Mouse (Mus musculus): ENCODE results near the gene Rgs6. TPM values are rescaled to one million over a fixed set of nuclear protein-coding genes. Genes with fewer than 3 reads are reported as not detected.

The Rgs6 gene
- total RNA-seq, 2 experiments from 2014 or later = 65.4 to 79.4 TPM

DNA sequence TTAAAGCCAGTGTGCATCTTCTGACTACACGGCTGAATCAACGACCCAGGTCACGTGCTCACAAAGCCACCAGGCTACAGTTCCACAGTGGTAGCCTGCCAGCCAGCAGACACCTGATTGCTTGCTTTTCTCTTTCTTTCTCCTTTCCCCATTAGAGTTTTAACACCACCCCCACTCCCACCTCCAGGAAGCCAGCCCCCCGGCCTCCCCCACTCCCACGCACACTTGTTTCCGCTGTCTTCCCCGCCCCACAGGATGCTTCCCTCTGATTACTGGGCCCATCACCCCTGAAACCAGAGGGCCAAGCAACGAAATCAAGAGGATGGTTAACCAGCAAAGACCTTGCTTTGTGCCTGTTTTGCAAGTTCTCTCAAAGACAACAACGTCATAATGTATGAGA is 373.0 kb downstream of the Rgs6 start:
- intact Hi-C loops (cut with DNase I) = no loop called here
- no peak for DNase-seq

DNA sequence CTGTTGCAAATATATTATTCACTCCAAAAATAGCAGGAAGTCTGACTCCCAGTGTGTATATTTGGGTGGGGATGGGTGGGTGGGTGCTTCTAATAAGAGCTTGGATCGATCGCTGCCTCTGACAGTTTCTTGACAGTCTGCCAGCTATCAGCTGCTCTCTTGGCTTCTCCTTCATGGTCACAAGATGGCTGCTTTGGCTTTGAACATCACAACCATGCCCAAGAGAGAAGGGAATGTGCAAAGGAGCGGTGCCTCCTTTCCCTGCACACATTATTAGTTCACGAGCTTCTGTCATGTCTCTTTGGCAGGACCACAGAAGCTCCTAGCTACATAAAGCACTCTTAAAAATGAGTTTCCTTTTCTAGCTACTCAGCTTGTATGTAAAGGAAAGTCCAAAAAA is 373.8 kb downstream of the Rgs6 start:
- DNase-seq = peak; percentile 64
- intact Hi-C loops (cut with DNase I) = no loop called here

DNA sequence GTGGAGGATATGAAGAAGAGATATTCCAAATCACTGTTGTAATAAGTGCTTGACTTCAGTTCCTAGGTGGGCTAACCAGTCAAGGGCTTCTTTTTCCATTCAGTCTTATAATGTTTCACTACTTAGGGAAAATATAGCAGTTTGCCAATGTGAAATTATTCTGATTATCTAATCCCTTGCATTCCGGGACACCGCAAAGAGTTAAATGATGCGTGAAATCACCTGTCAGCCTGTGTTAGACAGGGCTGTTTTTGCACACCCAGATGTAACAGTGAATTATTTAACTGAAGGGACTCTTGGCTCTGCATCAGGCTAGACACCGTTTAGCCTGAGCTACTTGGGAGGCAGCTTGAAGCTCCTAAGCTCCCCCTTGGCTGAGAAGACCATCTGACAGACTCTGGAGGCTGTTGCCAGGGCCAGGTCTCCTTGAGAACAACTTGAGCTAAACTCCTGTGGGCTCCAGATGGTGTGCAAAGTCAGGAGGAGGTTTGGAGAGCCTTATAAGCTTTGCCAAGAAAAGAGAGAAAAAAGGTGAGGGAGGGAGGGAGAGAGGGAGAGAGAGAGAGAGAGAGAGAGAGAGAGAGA is 382.5 kb downstream of the Rgs6 start:
- no peak for DNase-seq
- intact Hi-C loops (cut with DNase I) = no loop called here

DNA sequence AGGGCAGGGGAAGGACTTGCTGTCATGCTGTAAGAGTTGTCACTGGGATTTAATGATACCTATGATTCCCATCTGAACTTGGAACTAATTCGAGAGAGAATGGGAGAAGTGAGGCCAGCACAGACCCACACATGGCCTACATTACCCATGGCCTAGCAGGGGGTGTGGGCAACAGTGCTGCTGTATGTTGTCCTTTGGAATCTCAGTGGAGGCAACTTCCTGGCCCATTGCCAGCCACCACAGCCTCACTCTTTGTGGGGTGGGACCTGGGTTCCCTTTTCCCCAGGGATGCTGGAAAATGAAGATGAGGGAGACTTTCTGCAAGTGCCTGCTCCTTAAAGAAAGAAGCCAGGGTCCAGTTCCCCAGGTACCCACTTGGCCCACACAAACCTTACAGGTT is 383.1 kb downstream of the Rgs6 start:
- no peak for DNase-seq
- intact Hi-C loops (cut with DNase I) = no loop called here

DNA sequence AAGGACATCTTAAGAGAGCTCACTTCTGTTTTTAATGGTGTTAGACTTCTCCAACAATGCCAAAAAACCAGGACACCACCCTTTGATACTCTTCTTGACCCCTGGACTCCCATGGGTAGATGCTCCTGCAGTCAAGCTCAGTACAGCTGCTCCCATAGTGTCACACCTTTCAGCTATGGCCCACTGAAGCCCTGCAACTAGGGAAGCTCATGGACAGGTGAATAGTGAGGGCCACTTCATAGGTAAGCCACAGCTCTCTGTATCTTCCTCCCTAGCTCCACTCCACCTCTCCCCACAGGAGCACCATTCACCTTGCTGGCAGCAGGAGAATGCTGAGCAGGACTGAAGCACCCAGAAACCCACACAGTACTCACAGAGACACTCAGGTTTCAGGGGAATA is 384.6 kb downstream of the Rgs6 start:
- intact Hi-C loops (cut with DNase I) = no loop called here
- DNase-seq = no peak

DNA sequence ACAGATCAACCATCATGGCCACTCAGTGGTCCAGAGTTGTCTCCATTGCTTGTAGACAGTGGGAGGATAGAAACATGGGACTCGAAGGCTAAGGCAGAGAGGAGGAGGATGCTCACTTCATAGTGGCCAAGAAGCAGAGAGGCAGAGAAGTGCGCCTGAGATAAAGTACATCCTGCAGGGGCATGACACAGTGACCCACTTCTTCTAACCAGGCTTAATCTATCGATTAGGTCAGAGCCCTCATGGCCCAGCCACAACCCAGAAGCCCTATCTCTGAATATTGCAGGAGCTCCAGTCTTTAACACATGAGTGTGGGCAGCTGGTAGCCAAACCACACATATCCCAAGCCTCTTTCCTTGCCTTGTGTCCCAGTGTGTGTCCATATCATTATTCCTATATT is 385.7 kb downstream of the Rgs6 start:
- intact Hi-C loops (cut with DNase I) = no loop called here
- no peak for DNase-seq

DNA sequence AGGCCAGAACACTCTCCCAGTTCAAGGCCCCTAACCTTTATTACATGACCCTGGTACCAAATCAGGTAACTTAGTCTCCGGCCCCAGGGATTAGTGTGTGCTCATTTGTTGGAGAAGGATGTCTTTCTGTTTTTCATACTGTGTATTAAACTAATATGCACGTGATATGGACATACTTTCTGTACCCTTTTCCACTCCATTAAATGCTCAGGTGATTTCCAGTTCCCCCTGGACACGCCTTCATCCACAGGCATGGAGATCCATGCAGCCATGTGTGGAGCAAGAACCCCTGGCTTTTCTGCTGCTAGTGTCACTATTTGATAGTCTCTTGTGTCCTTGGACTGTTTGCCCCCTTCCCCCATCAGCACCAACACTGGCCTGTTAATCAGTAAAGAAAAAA is 390.2 kb downstream of the Rgs6 start:
- DNase-seq = no peak
- intact Hi-C loops (cut with DNase I) = no loop called here

DNA sequence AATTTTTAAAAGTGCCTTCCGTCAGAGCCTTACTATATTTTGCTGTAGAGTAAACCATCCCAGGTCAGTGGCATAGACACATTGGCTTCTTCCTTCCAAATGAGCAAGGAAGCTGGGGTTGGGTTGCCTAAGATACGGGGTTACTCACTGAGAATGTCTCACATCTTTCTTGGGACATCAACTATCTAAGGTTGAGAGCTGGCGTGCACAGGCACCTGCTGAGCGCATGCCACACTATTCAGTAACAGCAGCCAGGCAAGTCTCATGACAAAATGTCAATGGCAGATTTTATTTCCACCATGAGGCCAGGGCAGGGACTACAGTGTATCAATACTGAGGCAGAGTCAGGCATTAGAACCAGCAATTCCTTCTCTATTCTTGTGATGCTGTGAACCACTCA is 394.6 kb downstream of the Rgs6 start:
- intact Hi-C loops (cut with DNase I) = no loop called here

DNA sequence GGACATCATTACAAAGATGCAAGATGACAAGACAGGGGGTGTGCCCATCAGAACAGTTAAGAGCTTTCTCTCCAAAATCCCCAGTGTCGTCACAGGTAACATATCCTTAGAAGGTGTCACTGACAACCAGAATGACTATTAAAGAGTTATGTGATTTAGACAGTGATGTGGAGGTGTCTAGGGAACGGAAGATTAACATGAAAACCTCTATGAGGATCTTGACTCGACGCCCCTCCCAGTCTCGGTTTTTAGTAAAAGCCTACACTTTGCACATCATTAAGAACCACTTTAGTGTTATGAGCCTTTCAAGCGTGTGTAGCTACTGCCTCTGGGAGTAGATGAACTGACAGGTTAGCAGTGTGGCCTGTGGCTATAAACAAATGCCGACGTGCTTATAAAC is 397.2 kb downstream of the Rgs6 start:
- DNase-seq = no peak
- intact Hi-C loops (cut with DNase I) = no loop called here

More for the DNA sequence above, 394.6 kb downstream of the Rgs6 start:
- DNase-seq = no peak

DNA sequence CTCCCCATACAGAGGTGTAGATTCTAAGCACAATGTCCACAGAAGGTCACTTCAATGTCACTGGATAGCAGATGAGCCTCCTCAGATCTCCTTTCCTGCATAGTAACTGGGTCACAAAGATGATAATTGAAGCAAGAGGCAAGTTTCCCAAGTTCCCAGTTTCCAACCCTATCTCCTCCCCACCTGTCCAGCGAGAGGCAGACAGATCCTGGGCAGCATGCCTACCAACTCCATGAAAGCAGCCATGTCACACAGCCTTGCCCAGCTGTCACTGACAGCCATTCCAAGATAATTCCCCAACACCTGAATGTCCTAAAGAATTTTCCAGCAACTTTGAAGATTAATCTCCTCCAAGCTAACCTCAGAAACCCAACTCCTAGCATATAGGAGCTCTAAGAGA is 399.6 kb downstream of the Rgs6 start:
- DNase-seq = peak; percentile 25

DNA sequence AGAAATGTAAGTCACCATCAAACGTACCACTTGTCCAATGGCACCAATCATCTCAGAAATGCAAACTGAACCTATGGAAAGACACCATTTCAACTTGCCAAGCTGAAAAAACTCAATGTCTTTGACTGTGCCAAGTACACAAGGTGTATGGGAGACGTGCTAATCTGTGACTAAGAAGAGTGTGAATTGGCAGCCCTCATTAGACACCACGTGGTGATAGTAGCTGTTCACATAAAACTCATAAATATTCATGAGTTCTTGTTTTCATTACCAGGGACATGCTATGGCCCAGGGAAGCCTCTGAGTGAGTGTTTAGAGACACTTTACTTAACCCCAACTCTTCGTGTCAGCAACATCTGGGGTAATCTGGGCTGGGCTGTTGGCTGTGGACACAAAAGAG is 405.8 kb downstream of the Rgs6 start:
- intact Hi-C loops (cut with DNase I) = no loop called here
- no peak for DNase-seq

More for the DNA sequence above, 399.6 kb downstream of the Rgs6 start:
- intact Hi-C loops (cut with DNase I) = no loop called here

DNA sequence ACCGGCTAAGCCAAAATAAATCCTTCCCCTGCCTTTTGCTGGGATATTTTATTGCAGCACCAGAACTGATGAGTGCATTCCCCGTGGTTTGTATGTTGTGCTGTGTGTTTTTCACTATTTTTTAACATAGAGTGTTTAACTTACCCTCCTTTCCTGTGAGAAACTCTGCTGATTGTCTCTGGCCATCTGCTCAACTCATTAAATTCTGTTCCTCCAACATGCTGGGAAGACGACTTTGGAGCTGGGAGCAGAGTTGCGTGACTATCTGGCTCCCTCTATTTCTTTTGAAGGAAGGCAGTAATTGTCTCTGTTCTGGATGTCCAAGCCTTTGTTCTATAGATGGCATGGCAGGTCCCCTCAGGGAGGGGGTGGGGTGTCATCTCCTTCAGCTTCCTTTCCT is 408.7 kb downstream of the Rgs6 start:
- intact Hi-C loops (cut with DNase I) = no loop called here
- no peak for DNase-seq

DNA sequence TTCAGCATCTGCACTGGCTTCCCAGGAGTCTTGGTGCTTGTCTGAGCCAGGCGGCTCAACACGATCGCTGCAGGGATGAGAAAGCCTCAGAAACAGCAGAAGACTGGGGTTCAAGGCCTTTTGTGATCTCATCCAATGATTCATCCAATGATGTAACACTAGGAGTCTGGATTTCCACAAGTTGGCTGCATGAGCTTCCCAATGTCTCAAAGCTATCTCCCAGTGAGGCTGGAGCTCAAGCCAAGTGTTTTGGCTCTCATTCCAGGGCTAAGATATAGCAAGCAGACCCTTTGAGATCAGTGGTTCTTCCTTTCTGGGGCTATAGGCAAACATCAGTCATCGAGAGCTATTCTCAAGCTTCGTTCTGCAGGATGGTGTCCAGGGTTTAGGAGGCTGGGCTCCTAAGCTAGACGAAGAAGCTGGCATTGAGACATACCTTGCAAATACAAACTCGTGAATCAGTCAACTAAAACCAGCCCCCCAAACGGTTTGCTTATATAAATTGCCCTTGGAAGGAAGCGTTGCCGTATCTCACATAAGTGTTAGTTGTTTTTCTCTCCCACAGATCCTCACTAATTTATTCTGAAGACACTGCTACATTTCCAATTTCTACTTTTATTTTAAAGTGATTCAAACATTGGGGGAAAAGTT is 410.7 kb downstream of the Rgs6 start:
- no peak for DNase-seq
- intact Hi-C loops (cut with DNase I) = no loop called here

DNA sequence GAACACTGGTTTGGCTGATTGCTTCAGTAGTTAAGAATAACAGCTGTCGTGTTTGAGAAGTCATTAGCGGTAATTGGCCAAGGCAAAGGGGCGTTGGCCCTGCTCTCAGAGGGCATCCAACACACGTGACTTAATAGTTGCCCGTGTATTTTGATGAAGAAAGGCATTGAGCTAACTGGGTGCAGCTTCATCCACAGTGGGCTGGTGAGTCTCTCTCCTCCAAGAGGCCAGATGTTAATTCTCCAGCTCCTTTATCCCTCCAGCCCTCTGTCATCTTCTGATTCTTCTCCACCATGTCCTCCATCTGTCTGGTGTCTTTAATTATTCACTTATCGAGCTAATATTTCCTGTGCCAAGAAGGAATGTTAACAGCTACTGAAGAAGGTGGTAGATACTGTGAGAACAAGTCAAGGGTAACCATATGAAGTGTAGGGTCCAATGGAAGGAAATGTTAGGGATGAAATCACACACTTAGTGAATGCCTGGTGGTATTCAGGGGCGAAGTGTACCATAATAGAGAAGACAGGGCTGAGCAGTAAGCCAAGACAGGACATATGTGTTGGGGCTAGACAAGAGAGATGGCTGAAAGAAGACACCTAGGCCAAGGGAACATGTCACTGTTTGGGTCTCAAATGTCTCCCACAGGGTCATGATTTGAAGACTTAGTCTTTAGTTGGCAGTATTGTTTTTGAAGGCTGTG is 411.4 kb downstream of the Rgs6 start:
- no peak for DNase-seq
- intact Hi-C loops (cut with DNase I) = no loop called here

DNA sequence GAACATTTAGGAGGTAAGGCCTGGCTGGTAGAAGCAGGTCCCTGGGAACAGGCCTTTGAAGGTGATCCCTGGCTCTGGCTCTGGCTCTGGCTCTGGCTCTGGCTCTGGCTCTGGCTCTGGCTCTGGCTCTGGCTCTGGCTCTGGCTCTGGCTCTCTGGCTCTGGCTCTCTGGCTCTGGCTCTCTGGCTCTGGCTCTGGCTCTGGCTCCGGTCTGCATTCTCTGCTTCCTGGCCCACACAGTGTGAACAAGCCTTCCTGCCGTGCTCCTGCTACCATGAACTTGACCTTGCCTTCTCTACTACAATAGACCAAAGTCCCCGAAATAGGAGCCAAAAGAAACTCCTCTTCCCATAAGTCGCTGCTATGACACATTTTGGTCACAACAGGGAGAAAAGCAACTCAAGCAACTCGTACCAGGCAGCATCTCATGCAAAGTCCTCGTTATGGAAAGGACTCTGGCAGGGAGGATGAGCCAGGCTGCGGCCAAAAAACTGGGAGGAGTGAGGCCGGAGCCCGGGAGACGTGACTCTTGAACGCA is 412.0 kb downstream of the Rgs6 start:
- no peak for DNase-seq
- intact Hi-C loops (cut with DNase I) = no loop called here

DNA sequence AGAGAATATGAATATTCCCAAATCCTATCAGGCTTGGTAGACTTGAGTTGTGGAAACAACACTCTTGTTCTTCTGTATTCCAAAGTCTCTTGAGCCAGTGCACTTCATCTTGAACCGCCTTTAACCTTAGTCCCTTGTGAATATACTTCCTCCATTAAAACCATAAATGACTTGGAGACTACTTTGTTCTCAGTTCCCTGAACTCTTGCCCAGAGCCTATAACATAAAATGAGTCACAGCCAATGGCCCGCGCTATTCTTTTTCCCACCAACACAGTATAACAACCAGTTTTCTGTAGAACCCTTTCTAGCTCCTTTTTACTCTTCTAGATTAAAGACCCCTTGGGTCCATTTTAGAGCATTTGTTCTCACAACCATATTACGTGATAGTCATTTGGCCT is 412.9 kb downstream of the Rgs6 start:
- intact Hi-C loops (cut with DNase I) = no loop called here
- no peak for DNase-seq

DNA sequence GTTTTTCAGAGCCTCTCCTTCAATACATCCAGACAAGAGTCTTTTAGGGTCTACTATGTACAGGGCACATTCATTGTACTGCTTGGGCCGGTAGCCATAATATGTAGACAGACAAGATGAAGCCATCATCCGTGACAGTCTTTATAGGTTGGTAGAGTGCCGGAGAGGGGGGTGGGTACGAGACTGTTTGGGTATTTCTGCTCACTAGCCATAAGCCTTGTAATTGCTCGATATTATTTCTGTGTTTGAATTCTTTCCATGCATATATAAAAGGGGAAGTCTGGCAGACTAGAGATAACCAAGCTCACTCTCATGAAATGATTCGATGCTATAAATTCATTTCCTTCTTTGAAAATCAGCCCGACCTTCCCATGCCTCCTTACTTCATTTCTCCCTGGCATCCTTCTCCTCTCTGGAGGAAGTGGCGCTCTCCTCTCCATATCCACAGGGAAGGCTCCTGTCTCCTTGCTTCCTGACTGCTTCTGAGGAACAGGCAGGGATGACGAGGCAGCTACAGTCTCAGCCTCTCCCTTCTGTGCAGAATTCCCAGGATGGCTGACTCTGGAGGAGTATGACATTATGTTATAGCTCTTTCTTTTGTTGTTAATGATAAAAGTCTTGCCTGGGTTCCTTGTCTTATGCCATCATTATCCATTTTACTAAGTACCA is 416.1 kb downstream of the Rgs6 start:
- intact Hi-C loops (cut with DNase I) = no loop called here
- no peak for DNase-seq

DNA sequence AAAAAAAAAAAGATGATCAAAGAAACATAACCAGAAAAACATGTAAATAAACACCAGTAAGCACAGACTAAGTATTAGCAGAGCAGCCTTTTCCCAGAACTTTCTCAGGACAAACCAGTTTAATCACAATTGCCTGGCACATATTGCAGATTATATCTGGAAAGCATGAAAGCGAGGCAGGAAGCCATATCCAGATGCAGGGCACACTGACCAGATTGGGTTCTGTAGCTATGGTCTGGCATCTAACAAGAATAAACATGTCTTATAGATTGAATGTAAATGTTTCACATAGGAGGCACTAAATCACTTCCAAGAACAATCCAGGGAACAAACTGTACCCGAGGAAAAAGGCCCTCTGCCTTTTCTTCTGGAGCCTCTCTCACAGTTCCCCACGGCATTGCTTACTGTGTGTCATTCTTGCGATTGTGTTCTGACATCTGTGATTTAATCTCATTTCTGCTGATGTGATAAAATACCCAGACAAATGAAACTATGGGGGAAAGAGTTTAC is 423.0 kb downstream of the Rgs6 start:
- intact Hi-C loops (cut with DNase I) = loop anchor here (10.0 kb wide), 1 partner anchor 396 kb away; no protein-coding TSS in a partner anchor
- DNase-seq = no peak

DNA sequence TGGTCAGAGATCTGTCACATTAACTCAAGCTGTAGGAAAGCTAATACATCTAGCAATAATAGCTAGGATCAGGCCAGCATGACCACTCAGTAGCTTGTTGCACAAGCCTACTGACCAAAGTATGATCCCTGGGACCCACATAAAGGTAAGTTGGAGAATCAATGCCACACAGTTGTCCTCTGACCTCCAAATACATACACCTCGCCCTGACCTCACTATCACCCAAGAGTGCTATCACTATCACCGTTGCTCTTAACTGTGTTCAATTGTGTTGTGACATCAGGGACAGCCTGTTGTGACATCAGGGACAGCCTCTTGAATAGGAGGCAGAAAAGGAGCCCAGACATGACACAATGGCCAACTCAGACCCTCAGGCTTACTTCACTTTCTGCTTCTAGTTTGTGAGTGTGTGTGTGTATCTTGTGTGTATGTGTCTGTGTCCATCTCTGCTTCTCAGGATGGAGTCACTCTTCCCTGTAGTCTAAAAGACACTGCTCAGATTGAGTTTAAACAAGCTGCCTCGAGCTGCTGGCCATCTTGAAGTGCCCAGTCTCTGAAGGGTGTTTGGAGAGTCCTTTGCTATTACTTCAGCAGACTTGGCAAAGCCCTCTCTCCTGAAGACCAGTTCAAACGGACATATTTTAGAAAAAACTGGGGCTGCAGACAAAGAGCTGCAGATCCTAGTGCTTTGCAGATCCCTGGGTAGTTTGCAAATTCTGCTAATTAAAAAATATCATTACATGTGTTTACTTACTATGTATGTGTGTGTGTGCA is 426.0 kb downstream of the Rgs6 start:
- intact Hi-C loops (cut with DNase I) = loop anchor here (10.0 kb wide), 1 partner anchor 399 kb away; no protein-coding TSS in a partner anchor
- no peak for DNase-seq

DNA sequence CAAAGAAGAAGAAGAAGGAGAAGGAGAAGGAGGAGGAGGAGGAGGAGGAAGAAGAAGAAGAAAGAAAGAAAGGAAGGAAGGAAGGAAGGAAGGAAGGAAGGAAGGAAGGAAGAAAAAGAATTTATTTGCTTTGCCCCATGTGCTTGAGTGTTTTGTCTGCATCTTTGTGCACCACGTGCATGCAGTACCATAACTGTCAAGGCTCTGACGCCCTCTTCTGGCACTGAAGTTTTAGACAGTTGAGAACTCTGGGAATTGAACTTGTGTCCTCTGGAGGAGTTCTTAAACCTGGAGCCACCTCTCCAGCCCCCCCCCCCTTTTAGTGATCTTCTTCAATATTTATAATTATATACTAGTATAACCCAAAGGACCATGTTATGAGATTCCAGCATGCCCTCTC is 426.8 kb downstream of the Rgs6 start:
- intact Hi-C loops (cut with DNase I) = loop anchor here (5.0 to 10.0 kb wide), 2 partner anchors 400 to 518 kb away; no protein-coding TSS in a partner anchor
- DNase-seq = no peak
